Mouse (Mus musculus) CH12.LX (cell line): ENCODE measurements around the gene Ramp2. TPM values are rescaled to one million over a fixed set of nuclear protein-coding genes. Genes with fewer than 3 reads are reported as not detected.

Experiments
- DNase-seq: peaks from one replicate; pipeline ENCODE4 v3.0.0-alpha.2; 2013; ENCODE audit errors: extremely low read depth
- H3K27ac ChIP-seq: 2 replicates; pipeline ENCODE4 v1.5.1; 2012; ENCODE audit warnings: low read depth, mild to moderate bottlenecking, control low read depth, moderate library complexity; ENCODE audit not compliant: insufficient read depth
- H3K27me3 ChIP-seq: replicated peaks from 2 replicates; pipeline ENCODE3; 2012; ENCODE audit warnings: inconsistent platforms
- H3K36me3 ChIP-seq, 2 experiments: replicated peaks in 1 of 2; 2 replicates each; pipeline versions ENCODE3 to v1.6.1; 2012; ENCODE audit warnings: inconsistent platforms in 1 of 2, low read length in 1 of 2, mild to moderate bottlenecking in 1 of 2, mixed read lengths in 1 of 2, moderate library complexity in 1 of 2; ENCODE audit not compliant: control insufficient read depth in 1 of 2, insufficient read depth in 1 of 2
- H3K4me1 ChIP-seq, 2 experiments: 2 replicates each; pipeline ENCODE4 v1.6.1; 2012; ENCODE audit warnings: inconsistent platforms in 1 of 2, moderate library complexity in 1 of 2; ENCODE audit not compliant: insufficient read depth in 2 of 2, control insufficient read depth in 1 of 2
- H3K4me2 ChIP-seq: 2 replicates; pipeline ENCODE4 v1.6.1; 2012; ENCODE audit warnings: low read depth, mild to moderate bottlenecking, control low read depth; ENCODE audit not compliant: poor library complexity, insufficient read depth, severe bottlenecking
- H3K4me3 ChIP-seq, 3 experiments: fragments of 150-350 bp in 1 of 3; sonication (generic) in 1 of 3; replicated peaks in 1 of 3; 2 replicates each; pipeline versions ENCODE3 to v1.5.1; 2011 to 2012; ENCODE audit warnings: low read depth in 2 of 3, low read length in 2 of 3, mild to moderate bottlenecking in 2 of 3, moderate library complexity in 2 of 3, control low read depth in 1 of 3, improper control_type of control experiment in 1 of 3, inconsistent platforms in 1 of 3, mixed read lengths in 1 of 3; ENCODE audit not compliant: poor library complexity in 1 of 3
- H3K79me2 ChIP-seq: replicated peaks from 2 replicates; pipeline ENCODE4 v1.6.1; 2012; ENCODE audit warnings: mild to moderate bottlenecking, moderate library complexity; ENCODE audit not compliant: control insufficient read depth, poor library complexity, insufficient read depth, severe bottlenecking; ENCODE audit errors: extremely low read depth
- H3K9ac ChIP-seq: 2 replicates; pipeline ENCODE4 v1.6.1; 2012; ENCODE audit warnings: low read depth, mild to moderate bottlenecking, control low read depth, moderate library complexity; ENCODE audit not compliant: insufficient read depth
- H3K9me3 ChIP-seq: replicated peaks from 2 replicates; pipeline ENCODE3; 2012; ENCODE audit warnings: low read length, inconsistent platforms, mixed read lengths
- CHD1 ChIP-seq: IDR thresholded peaks from 2 replicates; pipeline ENCODE4 v1.6.1; 2012; ENCODE audit warnings: low read depth, low read length, improper control_type of control experiment, inconsistent platforms
- CTCF ChIP-seq, 2 experiments: IDR thresholded peaks in 1 of 2; conservative IDR thresholded peaks in 1 of 2; 2 replicates each; pipeline ENCODE4 v1.5.1; 2011 to 2012; ENCODE audit warnings: low read depth in 2 of 2, low read length in 2 of 2, improper control_type of control experiment in 1 of 2, inconsistent platforms in 1 of 2, mild to moderate bottlenecking in 1 of 2, moderate library complexity in 1 of 2
- EP300 ChIP-seq: IDR thresholded peaks from 2 replicates; pipeline ENCODE4 v1.6.1; 2011; ENCODE audit warnings: low read length, improper control_type of control experiment
- ETS1 ChIP-seq: conservative IDR thresholded peaks from 2 replicates; pipeline ENCODE4 v1.6.1; 2012; ENCODE audit warnings: low read depth, mild to moderate bottlenecking, inconsistent platforms, low read length, improper control_type of control experiment, moderate library complexity
- GABPA ChIP-seq: IDR thresholded peaks from 2 replicates; pipeline ENCODE4 v1.6.1; 2012; ENCODE audit warnings: low read depth, low read length, improper control_type of control experiment, inconsistent platforms; ENCODE audit not compliant: insufficient replicate concordance
- IRF4 ChIP-seq: IDR thresholded peaks from 2 replicates; pipeline ENCODE4 v1.6.1; 2014; ENCODE audit warnings: low read depth, mild to moderate bottlenecking, inconsistent platforms, low read length, improper control_type of control experiment
- JUND ChIP-seq: conservative IDR thresholded peaks from 2 replicates; pipeline ENCODE4 v1.6.1; 2011; ENCODE audit warnings: low read depth, low read length, improper control_type of control experiment
- KAT2A ChIP-seq: IDR thresholded peaks from 2 replicates; pipeline ENCODE4 v1.6.1; 2012; ENCODE audit warnings: low read length, improper control_type of control experiment, inconsistent platforms; ENCODE audit not compliant: insufficient replicate concordance
- MAFK ChIP-seq: IDR thresholded peaks from 2 replicates; pipeline ENCODE4 v1.6.1; 2011; ENCODE audit warnings: low read length, improper control_type of control experiment; ENCODE audit not compliant: insufficient replicate concordance
- MAX ChIP-seq: IDR thresholded peaks from 2 replicates; pipeline ENCODE4 v1.6.1; 2011; ENCODE audit warnings: low read length, improper control_type of control experiment
- MAZ ChIP-seq: IDR thresholded peaks from 2 replicates; pipeline ENCODE4 v1.6.1; 2012; ENCODE audit warnings: low read depth, mild to moderate bottlenecking, inconsistent platforms, low read length, improper control_type of control experiment, moderate library complexity
- MXI1 ChIP-seq: IDR thresholded peaks from 2 replicates; pipeline ENCODE4 v1.6.1; 2011; ENCODE audit warnings: mild to moderate bottlenecking, low read depth, low read length, improper control_type of control experiment
- MYC ChIP-seq: IDR thresholded peaks from 2 replicates; pipeline ENCODE4 v1.6.1; 2011; ENCODE audit warnings: low read depth, mild to moderate bottlenecking, improper control_type of control experiment, low read length
- NRF1 ChIP-seq: IDR thresholded peaks from 2 replicates; pipeline ENCODE4 v1.6.1; 2014; ENCODE audit warnings: low read depth, mild to moderate bottlenecking, inconsistent platforms, low read length, improper control_type of control experiment, moderate library complexity
- PAX5 ChIP-seq: IDR thresholded peaks from 2 replicates; pipeline ENCODE4 v1.6.1; 2012; ENCODE audit warnings: low read length, inconsistent platforms, mixed read lengths
- POLR2A ChIP-seq: IDR thresholded peaks from 2 replicates; pipeline ENCODE4 v1.6.1; 2011; ENCODE audit warnings: low read depth, mild to moderate bottlenecking, improper control_type of control experiment, low read length
- RCOR1 ChIP-seq: conservative IDR thresholded peaks from 2 replicates; pipeline ENCODE4 v1.6.1; 2012; ENCODE audit warnings: low read depth, mild to moderate bottlenecking, inconsistent platforms, low read length, improper control_type of control experiment
- TBP ChIP-seq: conservative IDR thresholded peaks from 2 replicates; pipeline ENCODE4 v1.6.1; 2011; ENCODE audit warnings: low read depth, low read length, improper control_type of control experiment
- TCF12 ChIP-seq: IDR thresholded peaks from 2 replicates; pipeline ENCODE4 v1.6.1; 2014; ENCODE audit warnings: low read depth, mild to moderate bottlenecking, inconsistent platforms, low read length, improper control_type of control experiment
- USF1 ChIP-seq: IDR thresholded peaks from 2 replicates; pipeline ENCODE4 v1.6.1; 2014; ENCODE audit warnings: low read depth, mild to moderate bottlenecking, inconsistent platforms, low read length, improper control_type of control experiment
- ZKSCAN1 ChIP-seq: IDR thresholded peaks from 2 replicates; pipeline ENCODE4 v1.6.1; 2012; ENCODE audit warnings: low read depth, inconsistent platforms, low read length, improper control_type of control experiment, borderline replicate concordance
- ZMIZ1 ChIP-seq: IDR thresholded peaks from 2 replicates; pipeline ENCODE4 v1.6.1; 2012; ENCODE audit warnings: low read depth, mild to moderate bottlenecking, inconsistent platforms, low read length, improper control_type of control experiment
- dilution Hi-C: fragments of 300-500 bp; cut with MboI; formaldehyde crosslinking; loops from 2 replicates; pipeline ENCODE4 v1.14.3; 2020; ENCODE audit warnings: low sequenced_read_pairs; ENCODE audit not compliant: extremely low pct_unique_long_range_greater_than_20kb, extremely low pct_ligation_motif_present
- in situ Hi-C: fragments of 300-500 bp; cut with MboI; formaldehyde crosslinking; loops from 3 replicates; pipeline ENCODE4 v1.14.3; 2019; ENCODE audit warnings: low sequenced_read_pairs, low pct_ligation_motif_present, low pct_unique_long_range_greater_than_20kb, mixed read lengths
- polyA plus RNA-seq: library from polyadenylated mRNA; unstranded; fragments of >175 nt; gene quantifications from 2 replicates; pipeline ENCODE4 v1.2.1, GENCODE M21; 2012; ENCODE audit warnings: low read depth; ENCODE audit not compliant: insufficient read length
- total RNA-seq, 2 experiments: library from RNA; depleted of rRNA; stranded (reverse); fragments of 300-350 nt in 1 of 2; fragments of >200 nt in 1 of 2; gene quantifications; 2 replicates each; pipeline ENCODE4 v1.2.3; 2012 to 2014

Gene Ramp2
- total and polyA plus RNA-seq, 3 experiments = 0.26 to 1.3 (median 0.33) TPM

- in situ Hi-C loops (no loop called here), dilution Hi-C loops (no loop called here)
- H3K36me3 ChIP-seq = no peaks in the 10 kb centered on the region
- peak overlapping the region in 1 of 3 experiments; percentile 50 for H3K4me3 ChIP-seq
- H3K4me2 ChIP-seq = peak overlapping the region; percentile 70
- no peak overlapping the region for H3K27ac ChIP-seq
- H3K9ac ChIP-seq = no peak overlapping the region
- no peaks in the 10 kb centered on the region for H3K9me3 ChIP-seq
- no peak for DNase-seq
- TF ChIP-seq MYC (no peak), MAX (no peak), GABPA (no peak), MAZ (no peak), KAT2A (no peak), CHD1 (no peak), JUND (no peak), NRF1 (no peak), RCOR1 (no peak), TCF12 (no peak), IRF4 (no peak)
- H3K4me1 ChIP-seq = peaks cover 6 to 7% of the 10 kb centered on the region in 2 experiments
- no peaks in the 10 kb centered on the region for H3K79me2 ChIP-seq
- peaks cover 70% of the 10 kb centered on the region for H3K27me3 ChIP-seq
Measured at GRCm38 (mm10) chr11:101246702-101247012, 829 bp downstream of the Ramp2 start.

GRCm38 (mm10) chr11:101247521-101248030 lies 1.7 kb downstream of the Ramp2 start:
- TF ChIP-seq JUND = no peak
- TF ChIP-seq MAFK = no peak
- no peak for TF ChIP-seq POLR2A
- TF ChIP-seq CTCF (conservative IDR thresholded peaks at IDR 0.05 in 1 of 2, IDR thresholded peaks at IDR 0.05 in 1 of 2; ENCODE audit: low read depth in 2 of 2, low read length in 2 of 2) = no peak
- no peak for TF ChIP-seq RCOR1
- no peak for TF ChIP-seq MXI1
- no peak for TF ChIP-seq USF1
- TF ChIP-seq GABPA = no peak
- TF ChIP-seq ETS1 = no peak
- TF ChIP-seq PAX5 = no peak
- TF ChIP-seq TCF12 = no peak
- no peak for TF ChIP-seq EP300
- no peak for TF ChIP-seq ZKSCAN1
- no peak for TF ChIP-seq ZMIZ1
- no peak for TF ChIP-seq TBP
- no peak overlapping the region for H3K9ac ChIP-seq
- dilution Hi-C loops = no loop called here
- no peaks in the 10 kb centered on the region for H3K36me3 ChIP-seq
- peaks cover 7 to 9% of the 10 kb centered on the region in 2 experiments for H3K4me1 ChIP-seq
- DNase-seq = no peak
- H3K27me3 ChIP-seq = peaks cover 65% of the 10 kb centered on the region
- H3K4me3 ChIP-seq = no peak overlapping the region
- H3K9me3 ChIP-seq = no peaks in the 10 kb centered on the region
- in situ Hi-C loops = no loop called here
- no peaks in the 10 kb centered on the region for H3K79me2 ChIP-seq
- H3K27ac ChIP-seq = no peak overlapping the region
- no peak overlapping the region for H3K4me2 ChIP-seq
